Mouse (Mus musculus): ENCODE data around the gene Nfia.

The Nfia gene

DNA sequence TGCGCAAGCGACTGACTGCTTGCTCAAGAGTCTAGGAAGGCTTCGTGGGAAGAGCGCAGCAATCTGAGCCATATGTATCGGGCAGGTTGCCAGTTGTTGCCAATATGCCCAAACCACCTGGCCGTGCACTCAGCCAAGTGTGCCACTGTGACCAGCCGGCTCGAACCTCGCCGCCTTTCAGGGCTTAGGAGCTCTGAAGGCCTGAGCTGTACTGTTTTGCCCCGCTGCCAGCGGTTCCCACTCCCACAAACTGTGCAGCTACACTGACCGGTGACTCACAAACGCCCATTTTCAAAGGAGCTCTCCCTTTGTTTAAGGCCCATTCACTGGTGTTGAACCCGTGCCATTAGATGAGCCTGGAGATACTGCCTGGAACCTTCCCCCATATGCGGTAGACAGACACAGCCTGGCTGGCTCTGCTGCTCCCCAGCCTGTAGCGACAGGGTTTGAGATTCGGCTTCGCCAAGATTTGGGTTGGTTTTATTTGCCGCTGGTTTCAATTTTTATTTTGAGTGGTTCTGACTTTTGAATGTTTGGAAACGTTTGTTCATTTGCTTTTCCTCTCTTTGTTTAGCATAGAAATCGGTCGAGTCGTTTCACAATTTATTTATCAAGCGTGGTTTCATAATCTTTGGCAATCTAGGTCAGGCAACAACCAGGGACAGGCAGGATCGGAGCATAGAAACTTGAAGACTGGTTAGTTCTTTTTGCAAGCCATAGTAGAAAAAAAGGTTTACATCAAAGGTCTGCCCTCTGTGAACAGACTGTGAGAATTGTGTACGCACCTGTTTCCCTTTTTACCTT, 138.4 kb downstream of the Nfia start:
- peak in 1 of 2 experiments; percentile 35 for DNase-seq (ENCODE audit: low spot score in 2 of 2)

GRCm38 (mm10) chr4:97911755-97912154, 139.2 kb downstream of the Nfia start:
- no peak for DNase-seq (ENCODE audit: low spot score in 2 of 2)

GRCm38 (mm10) chr4:97912155-97912554, 139.6 kb downstream of the Nfia start:
- no peak for DNase-seq (ENCODE audit: low spot score in 2 of 2)

GRCm38 (mm10) chr4:97912560-97912959, 140.0 kb downstream of the Nfia start:
- no peak for DNase-seq (ENCODE audit: low spot score in 2 of 2)

DNA sequence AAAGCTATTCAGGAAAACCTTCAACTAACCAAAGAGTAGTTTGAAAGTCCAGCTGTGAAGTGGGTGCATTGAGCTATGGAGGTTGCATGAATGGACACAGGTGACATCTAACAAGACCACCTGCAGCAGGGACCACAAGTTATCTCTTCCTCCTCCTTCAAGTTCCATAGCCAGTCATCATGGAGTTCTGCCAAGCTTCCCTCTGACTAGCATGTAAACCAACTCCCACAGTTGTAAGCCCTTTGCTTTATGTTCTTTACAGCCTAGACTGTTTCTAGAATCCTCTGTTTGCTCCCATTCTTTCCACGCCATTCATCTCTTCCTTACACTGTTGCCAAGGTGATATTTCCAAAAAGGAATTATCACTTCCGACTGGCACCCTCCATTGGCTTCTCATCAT, 141.8 kb downstream of the Nfia start:
- DNase-seq (ENCODE audit: low spot score in 2 of 2): no peak

- no peak for DNase-seq (ENCODE audit: low spot score in 2 of 2)
Observed at GRCm38 (mm10) chr4:97914761-97915160, 142.2 kb downstream of the Nfia start.

GRCm38 (mm10) chr4:97917568-97917967, 145.0 kb downstream of the Nfia start:
- no peak for DNase-seq (ENCODE audit: low spot score in 2 of 2)

- no peak for DNase-seq (ENCODE audit: low spot score in 2 of 2)
Observed at GRCm38 (mm10) chr4:97918675-97919074, 146.1 kb downstream of the Nfia start.

DNA sequence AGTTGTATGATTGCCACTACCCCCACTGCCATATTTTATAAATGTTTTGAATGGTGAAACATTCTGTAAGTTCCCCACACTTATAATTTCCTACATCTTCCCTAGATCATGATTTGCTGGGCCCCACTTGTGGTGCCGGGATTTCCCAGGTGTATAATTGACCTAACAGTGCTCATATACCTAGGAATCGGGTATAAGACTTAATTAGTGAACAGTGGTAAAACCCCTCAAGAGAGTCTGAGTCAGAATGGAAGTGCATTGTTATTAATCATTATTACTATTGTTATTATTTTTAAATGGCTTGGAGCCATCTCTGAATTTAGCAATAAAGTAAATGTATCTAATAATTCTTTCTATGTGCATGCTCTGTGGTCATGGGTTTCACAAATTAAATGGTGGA, 147.2 kb downstream of the Nfia start:
- no peak for DNase-seq (ENCODE audit: low spot score in 2 of 2)

DNA sequence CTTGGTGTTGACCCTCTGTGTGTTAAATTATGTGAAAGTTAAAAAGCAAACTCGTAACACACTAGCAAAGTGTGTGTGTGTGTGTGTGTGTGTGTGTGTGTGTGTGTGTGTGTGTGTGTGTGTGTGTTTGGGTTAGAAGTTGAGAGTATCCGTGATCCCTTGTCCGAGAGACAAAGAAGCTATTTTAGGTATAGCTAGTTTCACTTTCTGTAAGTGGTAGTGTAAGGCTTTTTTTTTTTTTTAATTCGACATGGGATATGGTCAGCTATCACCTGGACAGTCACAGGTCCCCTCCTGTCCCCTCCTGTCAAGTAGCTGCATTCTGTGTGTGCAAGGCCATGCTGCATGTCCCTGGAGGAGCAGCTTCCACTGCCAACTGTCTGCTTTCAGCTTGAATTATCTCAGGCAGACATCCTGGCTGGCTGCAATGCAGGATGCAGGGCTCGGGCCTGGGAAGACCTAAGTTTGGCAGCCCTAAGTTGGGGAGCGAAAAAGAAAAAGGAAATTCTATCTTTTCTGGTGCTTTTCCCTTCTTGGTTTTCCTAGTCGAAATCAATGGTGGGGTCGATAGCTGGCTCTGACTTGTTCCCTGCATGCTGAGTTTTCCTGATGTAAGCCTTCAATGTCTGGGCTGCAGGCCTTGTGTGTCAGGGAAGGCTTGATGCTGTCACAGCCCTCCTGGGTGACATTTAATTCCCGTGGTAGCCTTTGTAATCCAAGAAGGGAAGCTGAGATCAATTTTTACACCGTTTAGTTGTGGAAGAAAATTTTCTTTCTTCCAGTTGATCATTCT, 147.9 kb downstream of the Nfia start:
- DNase-seq (ENCODE audit: low spot score in 2 of 2): no peak

GRCm38 (mm10) chr4:97921682-97922081, 149.1 kb downstream of the Nfia start:
- DNase-seq (ENCODE audit: low spot score in 2 of 2): no peak

DNA sequence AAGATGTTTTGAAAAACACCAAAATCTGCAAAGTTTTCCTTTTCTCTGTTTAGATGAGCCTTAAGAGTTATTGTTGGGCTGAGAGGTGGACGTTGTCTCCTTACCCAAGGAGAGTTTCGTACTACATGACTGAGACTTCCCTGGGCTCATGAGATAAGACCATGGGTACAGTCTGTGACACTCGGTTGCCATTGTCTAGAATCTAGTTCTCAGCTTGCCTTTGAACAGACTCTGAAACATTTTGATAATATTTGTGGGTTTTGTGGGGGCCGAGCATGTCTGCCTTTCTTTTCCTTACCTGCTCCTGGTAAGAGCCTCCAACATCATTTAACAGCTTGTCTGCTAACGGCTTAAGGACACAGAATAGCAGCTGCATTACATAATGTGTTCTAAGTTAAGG, 150.7 kb downstream of the Nfia start:
- DNase-seq (ENCODE audit: low spot score in 2 of 2): no peak

DNA sequence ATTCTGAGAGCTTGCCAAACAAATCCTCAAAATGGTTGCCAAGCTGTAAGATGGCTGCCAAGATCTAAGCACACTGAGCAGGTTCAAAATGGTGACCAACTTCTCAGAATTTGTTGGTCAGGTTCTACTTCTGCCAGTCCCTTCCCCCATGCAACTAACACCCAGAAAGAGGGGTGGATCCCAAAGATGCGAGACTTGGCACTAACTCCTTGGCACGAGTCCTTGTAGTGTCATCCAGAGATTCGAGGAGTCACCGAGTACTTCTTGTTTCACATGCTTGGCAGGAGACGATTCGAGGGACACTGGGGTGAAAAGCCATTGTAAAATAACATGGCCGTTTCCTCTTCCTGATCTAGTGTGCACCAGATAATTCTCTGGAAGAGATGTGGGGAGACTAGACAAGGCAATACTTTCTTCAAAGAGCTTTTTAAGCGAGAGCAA, 151.4 kb downstream of the Nfia start:
- no peak for DNase-seq (ENCODE audit: low spot score in 2 of 2)

DNA sequence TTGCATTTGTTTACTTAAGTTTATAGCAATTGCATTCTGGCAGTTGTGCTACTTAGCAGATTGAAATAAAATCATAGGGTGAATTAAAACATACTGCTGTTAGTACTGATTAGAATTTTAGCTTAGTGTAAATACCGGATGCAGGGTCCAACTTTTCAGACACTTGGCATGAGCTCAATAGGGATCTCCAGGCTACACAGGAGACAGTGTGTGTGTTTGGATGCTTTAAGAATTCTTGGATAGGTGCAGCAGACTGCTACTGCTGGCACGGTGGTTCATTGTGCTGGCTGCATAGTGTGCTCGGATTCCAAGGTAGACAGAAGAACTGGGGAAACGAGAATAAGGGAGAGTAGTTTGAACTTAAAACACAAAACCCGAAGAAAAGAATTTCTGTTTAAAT, 151.9 kb downstream of the Nfia start:
- no peak for DNase-seq (ENCODE audit: low spot score in 2 of 2)

GRCm38 (mm10) chr4:97924855-97925254, 152.3 kb downstream of the Nfia start:
- DNase-seq (ENCODE audit: low spot score in 2 of 2): no peak

- no peak for DNase-seq (ENCODE audit: low spot score in 2 of 2)
Observed at GRCm38 (mm10) chr4:97925644-97926043, 153.1 kb downstream of the Nfia start.

DNA sequence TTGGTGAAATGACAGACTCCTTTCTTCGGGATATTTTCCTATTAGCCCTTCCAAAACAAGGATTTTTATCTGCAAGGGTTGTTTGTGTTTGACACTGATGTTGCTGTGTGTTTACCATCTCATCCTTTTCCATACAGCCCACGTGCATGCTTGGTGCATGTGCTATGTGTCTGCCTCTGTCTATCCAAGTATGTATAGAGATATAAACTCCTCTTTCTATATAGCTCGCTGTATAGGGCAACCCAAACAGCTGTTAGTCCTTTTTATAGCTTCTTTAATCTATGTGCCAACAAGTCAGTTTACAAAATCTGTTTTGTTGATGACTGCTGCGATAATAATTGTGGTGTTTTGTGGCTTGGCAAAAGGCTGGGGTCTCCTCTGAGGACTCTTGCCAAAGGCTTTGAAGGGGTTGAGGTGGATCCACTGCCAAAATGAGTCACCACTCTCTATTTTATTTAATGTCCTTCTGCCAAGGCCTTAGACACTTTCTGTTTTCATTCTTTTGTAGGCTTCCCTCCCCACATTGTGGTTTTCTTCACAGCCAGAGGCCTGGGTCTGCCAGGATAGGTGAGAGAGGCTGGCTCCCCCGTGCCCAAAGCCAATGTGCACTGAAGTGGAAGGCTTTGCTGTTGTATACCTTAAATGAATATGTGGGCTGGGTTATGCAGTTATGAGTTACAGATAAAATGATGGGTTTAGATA, 154.2 kb downstream of the Nfia start:
- DNase-seq (ENCODE audit: low spot score in 2 of 2): no peak

GRCm38 (mm10) chr4:97927309-97927656, 154.7 kb downstream of the Nfia start:
- no peak for DNase-seq (ENCODE audit: low spot score in 2 of 2)

DNA sequence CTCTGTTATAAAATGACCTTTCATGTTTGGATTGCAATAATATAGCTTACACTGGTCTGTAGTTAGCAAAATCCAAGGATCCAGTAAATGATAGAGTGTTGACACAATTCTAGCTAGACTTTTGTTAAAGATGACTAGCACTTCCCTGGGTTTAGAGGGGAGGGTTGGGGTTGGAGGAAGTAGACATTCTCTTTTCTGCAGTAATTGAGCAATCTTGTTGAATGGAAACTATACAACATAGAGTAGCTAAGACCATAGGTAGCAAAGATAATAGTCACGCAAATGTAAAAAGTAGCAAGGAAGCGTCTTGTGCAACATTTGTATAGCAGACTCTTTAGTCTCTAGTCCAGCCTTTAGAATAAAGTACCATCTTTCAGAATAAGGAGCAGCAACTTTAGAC, 163.8 kb downstream of the Nfia start:
- DNase-seq (ENCODE audit: low spot score in 2 of 2): no peak

GRCm38 (mm10) chr4:97936912-97937311, 164.4 kb downstream of the Nfia start:
- DNase-seq (ENCODE audit: low spot score in 2 of 2): no peak

GRCm38 (mm10) chr4:97939492-97939891, 167.0 kb downstream of the Nfia start:
- DNase-seq (ENCODE audit: low spot score in 2 of 2): no peak

GRCm38 (mm10) chr4:97939920-97940520, 167.5 kb downstream of the Nfia start:
- DNase-seq (ENCODE audit: low spot score in 2 of 2): no peak

All from frontal cortex, postnatal 25 days (tissue).